Mouse (Mus musculus) liver, adult 2 months (tissue): ENCODE data around the gene Axin1.

Experiments used
- CTCF ChIP-seq: fragments of 200-500 bp; IDR thresholded peaks from 2 replicates; pipeline ENCODE4 v1.5.1; 2011; ENCODE audit warnings: low read depth, low read length, control low read depth
- POLR2A ChIP-seq: fragments of 200-500 bp; IDR thresholded peaks from 2 replicates; pipeline ENCODE4 v1.6.1; 2011; ENCODE audit warnings: low read length, control low read depth; ENCODE audit not compliant: insufficient read depth; ENCODE audit errors: extremely low read depth

DNA sequence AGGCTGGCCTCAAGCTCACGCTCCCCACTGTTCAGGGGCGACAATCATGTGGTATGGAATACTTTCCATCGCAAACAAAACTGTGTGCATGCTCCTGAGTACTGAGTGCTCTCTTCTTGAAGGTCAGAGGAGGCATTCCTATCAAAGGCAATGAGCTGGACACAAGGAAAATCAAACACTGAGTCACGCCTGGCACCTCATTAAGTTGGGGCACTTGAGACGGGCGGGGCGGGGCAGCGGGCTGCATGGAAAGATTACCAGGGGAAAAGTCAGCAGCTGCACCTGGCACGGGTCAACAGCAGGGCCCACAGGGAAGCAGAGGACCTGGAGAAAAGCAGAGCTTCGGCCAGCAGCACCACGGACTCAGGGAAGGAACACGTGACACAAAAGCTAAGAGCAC lies 86.7 kb downstream of the Axin1 start:
- TF ChIP-seq CTCF = no peak
- no peak for TF ChIP-seq POLR2A
